In the genomic region with DNA sequence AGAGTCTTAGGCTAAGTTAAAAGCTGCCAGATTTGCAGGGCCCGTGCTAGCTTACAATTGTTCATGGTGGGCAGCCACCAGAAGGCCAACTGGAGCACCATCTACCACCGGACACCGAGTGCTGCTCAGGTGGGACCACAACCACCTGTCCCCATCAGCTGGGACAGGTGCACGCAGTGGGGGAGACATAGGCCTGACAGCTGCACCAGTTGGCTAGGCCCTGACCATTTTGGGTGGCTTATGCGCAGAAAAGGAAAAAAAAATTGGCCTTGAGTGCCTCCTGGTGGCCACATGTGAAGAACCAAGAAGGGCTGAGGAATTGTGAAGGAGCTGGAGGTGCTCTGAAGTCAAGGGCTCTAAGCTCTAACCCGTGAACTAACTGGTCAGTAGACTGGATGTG, we compare ENCODE assay signal across 8 mouse cellular contexts. TPM values are rescaled to one million over a fixed set of nuclear protein-coding genes. Genes with fewer than 3 reads are reported as not detected.
DNase-seq lines count a peak whose midpoint lies in the region; ATAC-seq lines count a peak whose summit lies in the region.

No protein-coding gene starts in this region.

- 0 out of 2 replicates have a peak, but pooled peaks have one; percentile 9 for ATAC-seq in intestine, embryonic 14.5 days (replicated peaks; ENCODE audit: low FRiP score, low TSS enrichment, low read depth)
- ATAC-seq in liver, embryonic 13.5 days (ENCODE audit: low read depth) = no peak

- H3K4me3 ChIP-seq in intestine, embryonic 14.5 days (ENCODE audit: low read depth, low read length) = no peak overlapping the region
- H3K4me3 ChIP-seq in liver, embryonic 13.5 days (replicated peaks) = no peak overlapping the region

- no peak overlapping the region for H3K9ac ChIP-seq in intestine, embryonic 14.5 days (ENCODE audit: low read length)
- no peak overlapping the region for H3K9ac ChIP-seq in liver, embryonic 13.5 days

- no peaks in the 10 kb centered on the region for H3K9me3 ChIP-seq in intestine, embryonic 14.5 days (ENCODE audit: control insufficient read depth, low read length)
- no peaks in the 10 kb centered on the region for H3K9me3 ChIP-seq in liver, embryonic 13.5 days (replicated peaks)

- 39% methylated on average over 6 of the region's 6 CpGs for WGBS in intestine, embryonic 14.5 days
- 24% methylated on average over 6 of the region's 6 CpGs for WGBS in liver, embryonic 13.5 days (ENCODE audit: insufficient replicate concordance)

- peak; percentile 83 for DNase-seq in CD4-positive helper T cell, adult 2 months (ENCODE audit: low read depth, low spot score)
- DNase-seq in Muller cell, postnatal 12 days (ENCODE audit: inconsistent ontology term) = peak; percentile 77
- DNase-seq in cerebellum, postnatal 25 days = peak; percentile 84 to 87
- DNase-seq in gastrocnemius, postnatal 10 days = peak; percentile 71
- peak; percentile 85 for DNase-seq in intestine, embryonic 14.5 days (ENCODE audit: low spot score)
- DNase-seq in liver, embryonic 13.5 days = peak; percentile 45
- DNase-seq in natural killer cell, adult 2 months (ENCODE audit: low spot score in 2 of 2) = peak; percentile 53 to 62
- peak; percentile 82 for DNase-seq in thymus, postnatal 14 days

- no peaks in the 10 kb centered on the region for H3K36me3 ChIP-seq in intestine, embryonic 14.5 days (ENCODE audit: control insufficient read depth, insufficient read depth, low read length)
- H3K36me3 ChIP-seq in liver, embryonic 13.5 days = no peaks in the 10 kb centered on the region

- H3K4me1 ChIP-seq in intestine, embryonic 14.5 days (replicated peaks; ENCODE audit: control insufficient read depth, insufficient read depth, low read length) = peaks cover 36% of the 10 kb centered on the region
- peaks cover 39% of the 10 kb centered on the region for H3K4me1 ChIP-seq in liver, embryonic 13.5 days (replicated peaks)

- H3K4me2 ChIP-seq in intestine, embryonic 14.5 days (ENCODE audit: low read length) = no peak overlapping the region
- H3K4me2 ChIP-seq in liver, embryonic 13.5 days = no peak overlapping the region

- H3K27me3 ChIP-seq in intestine, embryonic 14.5 days (replicated peaks; ENCODE audit: control insufficient read depth, insufficient read depth, low read length) = no peaks in the 10 kb centered on the region
- H3K27me3 ChIP-seq in liver, embryonic 13.5 days = 0 out of 2 replicates have a peak, but pooled peaks cover 3% of the 10 kb centered on the region

- no peak overlapping the region for H3K27ac ChIP-seq in intestine, embryonic 14.5 days (ENCODE audit: low read depth)
- no peak overlapping the region for H3K27ac ChIP-seq in liver, embryonic 13.5 days

RNA-seq across cellular contexts. Expression of a gene that starts 16.8 kb away (rescaled TPM):
- total RNA-seq in gastrocnemius, postnatal 10 days (2021) = 10 to 100 TPM; 17.5 to 21.1 TPM
- 52.4 and 54.6 TPM in 2 replicates for polyA plus RNA-seq in intestine, embryonic 14.5 days (2014; fragmentation: Nextera tagmentation; extraction: Ambion mirVana)
- 22.4 and 23.1 TPM in 2 replicates for polyA plus RNA-seq in liver, embryonic 13.5 days (2015; fragmentation: Nextera tagmentation; extraction: Ambion mirVana)

RNA-seq across cellular contexts. Expression of a gene that starts 16.8 kb away (rescaled TPM):
- total RNA-seq in gastrocnemius, postnatal 10 days (2021) = 10 to 100 TPM; 34.7 to 39.5 TPM
- polyA plus RNA-seq in intestine, embryonic 14.5 days (2014; fragmentation: Nextera tagmentation; extraction: Ambion mirVana) = 57.1 and 58.2 TPM in 2 replicates
- polyA plus RNA-seq in liver, embryonic 13.5 days (2015; fragmentation: Nextera tagmentation; extraction: Ambion mirVana) = 28.8 and 30.6 TPM in 2 replicates

RNA-seq across cellular contexts. Expression of a gene that starts 18.3 kb away (rescaled TPM):
- total RNA-seq in gastrocnemius, postnatal 10 days (2021) = 1 to 10 TPM; 3.8 to 5.4 TPM
- 9.9 and 13.1 TPM in 2 replicates for polyA plus RNA-seq in intestine, embryonic 14.5 days (2014; fragmentation: Nextera tagmentation; extraction: Ambion mirVana)
- 13.2 and 14.7 TPM in 2 replicates for polyA plus RNA-seq in liver, embryonic 13.5 days (2015; fragmentation: Nextera tagmentation; extraction: Ambion mirVana)

RNA-seq across cellular contexts. Expression of a gene that starts 24.1 kb away (rescaled TPM):
- 10 to 100 TPM; 37.7 to 68.3 TPM for total RNA-seq in gastrocnemius, postnatal 10 days (2021)
- polyA plus RNA-seq in intestine, embryonic 14.5 days (2014; fragmentation: Nextera tagmentation; extraction: Ambion mirVana) = 787 and 806 TPM in 2 replicates
- 42.2 and 45.1 TPM in 2 replicates for polyA plus RNA-seq in liver, embryonic 13.5 days (2015; fragmentation: Nextera tagmentation; extraction: Ambion mirVana)
